Mouse (Mus musculus) lung, postnatal 0 days (tissue): Measurements from ENCODE around the gene Epb41l3.

ENCODE experiments used
- CTCF ChIP-seq: IDR thresholded peaks from 2 replicates; pipeline ENCODE4 v1.5.1; 2016; ENCODE audit warnings: antibody characterized with exemption, mild to moderate bottlenecking
- EP300 ChIP-seq: IDR thresholded peaks from 2 replicates; pipeline ENCODE4 v1.6.1; 2016; ENCODE audit warnings: antibody characterized with exemption, mild to moderate bottlenecking, control low read depth

GRCm38 (mm10) chr17:69109216-69109615 lies 33.7 kb downstream of the Epb41l3 start:
- TF ChIP-seq EP300: no peak
- TF ChIP-seq CTCF: peak; percentile 58
